Mouse (Mus musculus) B cell, adult 2 months (primary cell): ENCODE measurements around the gene Gon4l.
"Not testable (repeated sequence)": the region's sequence is repeated elsewhere in the genome, so short reads cannot be mapped to it uniquely, and the experiment has no call there.

ENCODE experiments used
- DNase-seq, 2 experiments: peaks; one replicate each; pipeline ENCODE4 v3.0.0; 2022

Gene Gon4l

DNA sequence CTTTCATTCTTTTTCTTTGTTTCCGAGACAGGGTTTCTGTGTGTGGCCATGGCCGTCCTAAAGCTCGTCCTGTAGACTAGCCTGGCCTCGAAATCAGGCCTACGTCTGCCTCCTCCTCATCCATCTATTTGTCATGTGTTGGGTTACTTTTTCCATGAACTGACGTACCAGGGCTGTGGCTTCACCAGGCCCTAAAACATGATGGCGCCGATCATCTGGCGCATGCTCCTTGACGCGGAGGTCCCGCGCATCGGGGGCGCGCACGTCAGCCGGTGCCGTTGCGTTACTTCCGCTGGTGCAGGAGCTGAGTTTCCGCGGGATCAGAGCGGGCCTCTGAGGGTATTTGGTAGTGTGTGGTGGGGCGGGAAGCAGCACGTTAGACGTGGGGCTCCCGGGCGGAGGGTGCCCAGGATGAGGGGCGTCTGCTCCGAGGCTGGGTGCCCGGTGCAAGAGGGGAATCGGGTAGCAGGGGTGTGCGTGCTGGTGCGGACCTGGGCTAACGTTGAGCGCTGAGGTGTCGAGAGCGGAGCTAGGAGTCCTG lies at the start of gene Gon4l:
TSS of gene Gon4l (plus strand) at position 281 of the 541 bp plus-strand sequence.
- peak; percentile 51 to 64 for DNase-seq

DNA sequence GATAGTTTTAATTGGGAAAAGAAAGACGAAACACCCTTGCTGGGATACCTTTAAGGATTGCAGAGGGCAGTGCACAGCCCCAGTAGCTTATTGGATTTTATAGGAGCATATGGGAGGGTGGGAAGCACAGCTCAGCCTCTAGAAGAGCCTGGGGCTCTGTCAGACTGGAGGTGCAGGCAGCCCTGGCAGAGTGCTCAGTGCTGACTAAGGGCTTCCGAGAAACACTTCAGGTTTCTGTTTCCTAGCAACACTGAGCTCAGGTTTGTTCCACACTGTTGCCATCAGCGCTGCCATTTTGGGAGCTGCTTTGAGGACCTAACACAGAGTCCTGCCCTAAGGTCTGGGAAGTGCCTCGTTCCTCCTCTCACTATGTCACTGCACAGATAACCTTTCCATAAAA lies 48.7 kb upstream of the Gon4l start:
- DNase-seq: not testable (repeated sequence)

DNA sequence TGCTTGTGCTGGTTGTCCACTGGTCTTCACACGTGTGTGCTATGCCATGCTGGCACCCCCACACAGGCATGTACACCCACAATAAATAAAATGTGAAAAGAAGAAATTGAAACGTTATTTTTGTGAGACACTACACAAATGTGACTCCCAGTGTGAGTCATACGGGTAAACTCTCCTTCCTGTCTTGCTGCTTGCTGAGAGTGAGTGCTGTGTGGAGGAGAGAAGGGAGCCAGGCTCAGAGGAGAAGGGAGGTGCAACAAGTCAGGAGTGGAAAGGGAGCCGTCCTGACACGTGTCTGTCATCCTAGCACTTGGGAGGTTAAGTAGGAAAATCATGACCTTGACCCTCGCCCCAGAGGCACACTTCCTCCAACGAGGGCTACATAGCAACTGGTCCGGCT lies 48.2 kb upstream of the Gon4l start:
- DNase-seq: not testable (repeated sequence)

DNA sequence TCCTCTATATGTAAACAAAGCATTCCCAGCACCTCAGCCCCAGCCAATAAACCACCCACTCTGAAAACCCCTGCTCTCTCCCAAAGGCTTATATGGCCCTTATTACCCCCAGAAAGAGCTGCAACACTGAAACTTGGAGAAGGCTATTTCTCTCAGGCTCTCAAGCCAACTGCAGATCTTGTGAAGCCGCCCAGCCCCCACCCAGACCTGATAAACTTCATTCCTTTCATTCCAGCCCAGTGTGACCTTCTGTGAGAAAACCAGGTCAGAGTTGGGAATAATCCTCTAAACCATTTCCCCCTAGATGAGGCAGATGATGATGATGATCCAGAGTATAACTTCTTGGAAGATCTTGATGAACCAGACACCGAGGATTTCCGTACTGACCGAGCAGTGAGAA lies 47.0 kb upstream of the Gon4l start:
- DNase-seq: not testable (repeated sequence)

DNA sequence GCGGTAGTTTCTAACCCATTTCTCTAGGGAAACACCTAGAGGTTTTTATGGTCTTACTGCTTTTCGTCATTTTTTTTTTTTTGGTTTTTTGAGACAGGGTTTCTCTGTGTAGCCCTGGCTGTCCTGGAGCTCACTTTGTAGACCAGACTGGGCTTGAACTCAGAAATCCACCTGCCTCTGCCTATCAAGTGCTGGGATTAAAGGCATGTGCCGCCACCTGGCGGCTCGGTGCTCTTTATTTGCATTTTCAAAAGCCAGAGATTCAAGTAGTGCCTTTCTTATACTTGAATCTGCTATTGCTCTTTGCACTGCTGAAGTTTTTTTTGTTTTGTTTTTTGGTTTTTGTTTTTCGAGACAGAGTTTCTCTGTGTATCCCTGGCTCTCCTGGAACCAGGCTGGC lies 37.5 kb upstream of the Gon4l start:
- DNase-seq: not testable (repeated sequence)

DNA sequence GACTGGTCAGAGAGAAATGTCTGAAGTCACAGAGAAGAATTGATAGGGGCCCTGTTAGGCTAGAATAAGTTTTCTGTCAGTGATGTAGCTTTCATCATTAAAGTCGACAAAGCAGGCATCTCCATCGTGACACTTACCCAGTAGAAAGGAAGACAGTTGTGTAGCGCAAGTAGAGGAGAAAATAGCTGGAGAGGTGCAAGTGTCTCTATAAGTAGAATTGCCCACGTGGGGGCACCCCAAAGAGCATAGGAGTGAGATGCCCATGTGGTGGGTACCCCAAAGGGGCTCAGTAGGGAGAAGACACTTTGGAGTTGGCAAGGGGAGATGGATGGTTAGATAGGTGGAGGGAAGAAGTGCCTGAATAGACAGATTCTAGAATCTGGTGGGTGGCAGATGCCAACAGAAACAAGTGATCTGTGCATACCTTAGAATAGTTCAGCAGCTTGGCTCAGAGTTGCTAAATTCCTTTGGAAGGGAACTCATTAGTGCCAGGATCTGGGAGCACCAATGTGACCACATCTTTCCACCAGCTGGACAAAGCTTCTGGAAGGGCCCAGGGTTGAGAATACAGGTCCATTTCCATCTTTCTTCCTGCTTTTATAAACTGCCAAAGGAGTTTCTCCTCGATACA lies 31.0 kb upstream of the Gon4l start:
- DNase-seq: no peak

DNA sequence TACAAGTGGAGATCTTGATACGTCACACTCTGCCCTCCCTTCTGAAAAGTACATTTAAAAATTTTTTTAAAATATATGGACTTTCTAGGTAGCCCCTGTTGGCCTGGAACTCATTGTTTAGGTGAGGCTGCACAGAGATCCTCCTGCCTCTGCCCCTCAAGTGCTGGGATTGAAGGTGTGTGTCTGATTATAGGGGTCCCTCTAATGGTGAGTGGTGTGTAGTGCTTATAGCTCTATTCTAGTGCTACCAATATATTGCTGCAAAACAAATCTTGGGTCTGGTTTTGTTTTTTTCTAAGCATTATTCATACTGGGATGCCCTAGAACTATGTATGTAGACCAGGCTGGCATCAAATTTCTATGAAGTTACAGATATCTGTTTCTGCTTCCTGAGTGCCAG lies 9.3 kb upstream of the Gon4l start:
- DNase-seq: peak; percentile 36 to 40

DNA sequence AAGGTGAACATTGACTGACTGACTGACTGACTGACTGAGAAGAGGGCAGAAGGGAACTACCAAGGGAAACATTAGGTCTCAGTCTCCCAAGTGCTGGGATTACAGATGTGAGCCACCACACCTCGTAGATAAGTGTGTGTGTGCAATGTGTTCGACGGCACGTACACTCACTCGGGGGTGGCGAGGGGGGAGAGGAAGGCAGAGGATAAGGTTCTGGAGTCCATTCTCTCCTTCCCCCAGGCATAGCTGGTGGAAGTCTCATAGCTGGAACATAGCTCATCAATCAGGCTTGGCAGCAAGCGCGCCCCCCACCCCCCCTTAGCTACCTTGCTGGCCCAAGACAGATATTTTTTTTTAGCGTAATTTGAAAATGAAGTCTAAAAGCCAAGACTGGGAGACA lies 7.8 kb upstream of the Gon4l start:
- DNase-seq: no peak

DNA sequence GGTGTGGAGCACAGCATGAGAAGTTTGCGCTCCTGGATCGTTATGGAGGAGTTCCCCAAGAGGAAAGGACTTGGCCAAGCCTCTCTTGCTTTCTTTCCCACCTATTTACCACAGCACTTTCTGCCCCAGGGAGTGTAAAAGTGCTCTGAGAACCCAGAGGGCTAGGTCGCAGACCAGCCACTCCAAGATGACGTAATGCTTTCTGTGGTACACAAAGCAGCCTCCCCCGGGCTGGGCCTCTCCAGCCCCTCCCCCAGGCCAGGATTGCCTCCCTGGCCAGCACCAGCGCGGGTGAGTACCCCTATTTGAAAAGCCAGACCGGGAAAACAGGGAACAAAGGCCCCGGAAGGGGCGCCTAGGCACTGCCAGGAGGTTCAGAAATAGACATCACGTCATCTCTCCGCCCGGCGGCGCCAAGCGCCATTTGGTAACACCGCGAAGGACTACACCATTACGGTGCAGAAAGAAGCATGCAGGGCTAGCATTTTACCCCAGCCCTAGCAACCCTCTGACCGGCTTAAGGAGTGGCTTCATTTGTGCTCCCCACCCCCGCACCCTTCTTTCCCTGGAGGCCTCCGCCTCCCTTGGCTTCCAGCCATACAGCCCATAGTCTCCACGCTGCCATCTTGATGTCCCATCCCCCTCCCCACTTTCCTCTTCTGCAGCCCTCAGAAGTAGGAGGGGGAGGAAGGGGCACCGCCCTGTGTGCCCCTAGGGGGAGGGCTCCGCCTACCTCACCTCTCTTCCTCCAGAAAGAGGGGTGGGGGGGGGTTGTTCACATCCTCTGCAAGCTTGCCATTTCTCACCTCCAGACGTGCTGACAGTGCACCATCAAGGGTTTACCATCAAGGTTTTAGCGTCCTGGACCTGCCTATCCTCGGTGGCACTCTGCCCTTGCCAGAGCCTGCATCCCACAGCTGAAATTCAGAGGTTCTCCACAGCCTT lies 3.6 kb upstream of the Gon4l start:
- peak; percentile 16 to 19 for DNase-seq

DNA sequence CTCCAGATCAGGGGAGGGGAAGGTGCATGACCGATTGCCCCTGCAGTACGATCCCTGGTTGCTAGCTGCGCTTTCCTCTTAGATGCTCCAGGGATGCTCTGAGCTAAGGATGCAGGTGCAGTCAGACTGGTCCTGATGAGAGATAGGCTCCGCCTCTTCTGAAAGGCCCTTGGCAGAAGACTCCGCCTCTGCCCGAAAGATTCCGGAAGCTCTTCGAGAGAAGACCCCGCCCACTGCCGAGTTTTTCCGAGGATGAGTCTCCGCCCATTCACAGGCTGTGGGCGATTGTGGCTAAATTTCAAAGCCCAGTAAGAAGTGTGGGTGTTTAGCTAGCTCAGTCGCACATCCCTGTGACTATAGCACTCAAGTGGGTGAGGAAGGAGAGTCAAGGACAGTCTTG lies 2.6 kb upstream of the Gon4l start:
- DNase-seq: peak; percentile 55 to 56

DNA sequence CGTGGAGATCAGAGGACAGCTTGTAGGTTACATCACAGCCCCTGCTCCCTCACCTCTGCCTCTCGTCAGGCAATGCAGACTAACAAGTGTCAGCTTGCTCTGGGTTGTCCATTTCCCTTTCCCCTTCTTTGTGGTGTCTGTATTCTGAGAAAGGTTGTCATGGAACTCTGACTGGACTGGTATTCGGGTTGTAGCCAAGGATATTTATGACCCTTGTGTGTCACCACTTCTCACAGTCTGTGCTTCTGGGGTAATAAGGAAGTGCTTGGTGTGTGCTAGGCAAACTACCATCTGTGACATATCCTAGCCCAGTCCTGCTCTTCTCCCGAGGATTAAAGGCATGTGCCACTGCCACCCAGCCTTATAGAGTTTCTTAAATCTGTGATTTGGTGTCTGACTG lies 14.1 kb downstream of the Gon4l start:
- no peak for DNase-seq

DNA sequence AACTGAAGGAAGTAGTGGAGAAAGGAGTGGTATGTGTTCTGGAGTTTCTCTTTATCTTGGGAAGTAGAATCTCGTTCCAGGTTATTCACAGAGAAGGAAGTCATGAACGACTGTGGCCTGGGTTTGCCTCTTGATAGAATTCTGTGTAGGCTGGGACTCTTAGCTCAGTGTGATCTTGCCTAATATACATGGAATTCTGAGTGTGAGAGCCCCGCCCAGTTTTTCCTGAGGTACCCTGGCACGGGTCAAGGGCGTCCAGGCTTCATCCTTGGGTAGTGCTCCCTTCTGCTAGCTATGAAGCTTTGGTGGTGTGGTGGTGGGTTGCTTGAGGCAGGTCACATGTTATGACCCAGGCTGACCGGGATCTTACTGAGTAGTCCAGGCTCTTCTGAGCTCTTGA lies 20.8 kb downstream of the Gon4l start:
- DNase-seq: no peak

DNA sequence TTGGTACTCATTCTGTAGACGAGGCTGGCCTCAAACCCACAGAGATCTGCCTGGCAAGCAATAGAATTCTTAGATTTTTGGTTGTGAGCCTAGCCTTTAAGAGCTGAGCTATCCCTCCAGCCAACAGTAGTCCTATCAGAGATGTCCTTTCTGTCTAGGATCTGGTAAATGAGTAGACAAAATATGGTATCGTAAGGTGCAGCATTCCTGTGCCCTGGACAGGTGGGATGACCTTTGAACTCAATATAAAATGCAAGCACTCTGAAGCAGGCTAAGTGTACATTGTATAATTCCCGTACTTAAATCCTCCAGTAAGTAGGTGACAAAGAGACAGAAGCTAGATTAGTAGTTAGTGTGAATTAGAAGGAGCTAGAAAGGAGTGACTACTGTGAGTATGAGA lies 27.1 kb downstream of the Gon4l start:
- no peak for DNase-seq

DNA sequence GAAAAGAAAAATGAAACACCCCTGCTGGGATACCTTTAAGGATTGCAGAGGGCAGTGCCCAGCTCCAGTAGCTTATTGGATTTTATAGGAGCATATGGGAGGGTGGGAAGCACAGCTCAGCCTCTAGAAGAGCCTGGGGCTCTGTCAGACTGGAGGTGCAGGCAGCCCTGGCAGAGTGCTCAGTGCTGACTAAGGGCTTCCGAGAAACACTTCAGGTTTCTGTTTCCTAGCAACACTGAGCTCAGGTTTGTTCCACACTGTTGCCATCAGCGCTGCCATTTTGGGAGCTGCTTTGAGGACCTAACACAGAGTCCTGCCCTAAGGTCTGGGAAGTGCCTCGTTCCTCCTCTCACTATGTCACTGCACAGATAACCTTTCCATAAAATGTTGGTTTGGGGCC lies 31.7 kb downstream of the Gon4l start:
- not testable (repeated sequence) for DNase-seq

DNA sequence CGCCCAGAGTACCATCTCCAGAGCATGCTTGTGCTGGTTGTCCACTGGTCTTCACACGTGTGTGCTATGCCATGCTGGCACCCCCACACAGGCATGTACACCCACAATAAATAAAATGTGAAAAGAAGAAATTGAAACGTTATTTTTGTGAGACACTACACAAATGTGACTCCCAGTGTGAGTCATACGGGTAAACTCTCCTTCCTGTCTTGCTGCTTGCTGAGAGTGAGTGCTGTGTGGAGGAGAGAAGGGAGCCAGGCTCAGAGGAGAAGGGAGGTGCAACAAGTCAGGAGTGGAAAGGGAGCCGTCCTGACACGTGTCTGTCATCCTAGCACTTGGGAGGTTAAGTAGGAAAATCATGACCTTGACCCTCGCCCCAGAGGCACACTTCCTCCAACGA lies 32.1 kb downstream of the Gon4l start:
- DNase-seq: not testable (repeated sequence)

DNA sequence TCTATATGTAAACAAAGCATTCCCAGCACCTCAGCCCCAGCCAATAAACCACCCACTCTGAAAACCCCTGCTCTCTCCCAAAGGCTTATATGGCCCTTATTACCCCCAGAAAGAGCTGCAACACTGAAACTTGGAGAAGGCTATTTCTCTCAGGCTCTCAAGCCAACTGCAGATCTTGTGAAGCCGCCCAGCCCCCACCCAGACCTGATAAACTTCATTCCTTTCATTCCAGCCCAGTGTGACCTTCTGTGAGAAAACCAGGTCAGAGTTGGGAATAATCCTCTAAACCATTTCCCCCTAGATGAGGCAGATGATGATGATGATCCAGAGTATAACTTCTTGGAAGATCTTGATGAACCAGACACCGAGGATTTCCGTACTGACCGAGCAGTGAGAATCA lies 33.4 kb downstream of the Gon4l start:
- not testable (repeated sequence) for DNase-seq

DNA sequence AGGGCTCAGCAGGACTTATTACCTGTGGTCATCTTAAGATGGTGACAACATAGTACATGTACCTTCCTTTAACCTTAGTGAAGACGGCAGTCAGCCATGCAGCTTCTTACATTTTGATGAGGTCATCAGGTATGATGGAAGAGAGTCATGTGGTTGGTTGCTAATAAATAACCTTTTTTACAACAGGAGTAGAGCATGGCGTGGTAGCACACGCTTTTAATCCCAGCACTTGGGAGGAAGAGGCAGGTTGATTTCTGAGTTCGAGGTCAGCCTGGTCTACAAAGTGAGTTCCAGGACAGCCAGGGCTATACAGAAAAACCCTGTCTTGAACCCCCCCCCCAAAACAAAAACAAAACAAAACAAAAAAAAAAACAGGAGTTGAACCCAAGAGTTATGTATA lies 47.5 kb downstream of the Gon4l start:
- DNase-seq: not testable (repeated sequence)

DNA sequence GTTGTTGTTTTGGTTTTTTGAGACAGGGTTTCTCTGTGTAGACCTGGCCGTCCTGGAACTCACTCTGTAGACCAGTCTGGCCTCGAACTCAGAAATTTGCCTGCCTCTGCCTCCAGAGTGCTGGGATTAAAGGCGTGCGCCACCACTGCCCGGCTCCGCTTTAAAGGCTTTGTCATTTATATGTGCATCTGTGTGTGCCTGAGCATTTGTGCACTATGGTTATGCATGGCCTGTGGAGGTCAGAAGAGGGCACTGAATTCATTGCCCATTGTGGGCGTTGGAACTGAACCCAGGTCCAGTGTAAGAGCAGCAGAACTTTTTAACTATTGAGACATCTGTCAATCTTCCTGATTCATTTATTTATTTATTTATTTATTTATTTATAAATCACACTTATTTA lies 58.0 kb downstream of the Gon4l start:
- not testable (repeated sequence) for DNase-seq

DNA sequence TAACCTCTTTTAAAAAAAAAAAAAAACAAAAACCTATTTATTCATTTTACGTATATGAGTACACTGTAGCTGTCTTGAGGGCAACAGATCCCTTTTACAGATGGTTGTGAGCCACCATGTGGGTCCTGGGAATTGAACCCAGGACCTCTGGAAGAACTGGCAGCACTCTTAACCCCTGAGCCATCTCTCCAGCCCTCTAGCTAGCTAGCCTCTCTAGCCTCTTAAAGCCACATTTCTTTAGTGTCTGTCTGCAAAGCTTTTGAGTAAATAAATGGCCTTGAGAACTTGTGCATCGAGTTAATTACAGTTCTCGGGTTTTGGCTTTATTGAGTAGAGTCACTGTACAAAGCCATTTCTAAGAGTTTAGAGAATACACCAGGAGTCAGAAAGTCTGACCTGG lies 69.8 kb downstream of the Gon4l start:
- DNase-seq: no peak

DNA sequence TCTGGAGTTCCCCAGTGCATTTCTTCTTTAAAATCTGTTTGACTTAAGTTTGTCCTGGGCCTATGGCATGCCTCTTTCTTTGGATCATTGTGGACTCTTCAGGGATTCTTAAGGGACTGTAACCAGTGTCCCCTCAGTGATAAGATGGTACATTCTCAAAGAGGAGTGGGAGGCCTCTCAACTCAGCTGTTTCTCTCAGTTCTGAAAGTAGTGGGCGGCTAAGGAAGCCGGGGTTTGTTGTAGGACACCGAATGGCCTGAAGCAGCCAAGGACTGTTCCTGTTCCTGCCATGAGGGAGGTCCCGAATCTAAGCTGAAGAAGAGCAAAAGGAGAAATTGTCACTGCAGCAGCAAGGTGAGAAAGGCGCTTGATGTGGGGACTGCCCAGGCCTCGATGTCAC lies 70.2 kb downstream of the Gon4l start:
- DNase-seq: no peak

DNA sequence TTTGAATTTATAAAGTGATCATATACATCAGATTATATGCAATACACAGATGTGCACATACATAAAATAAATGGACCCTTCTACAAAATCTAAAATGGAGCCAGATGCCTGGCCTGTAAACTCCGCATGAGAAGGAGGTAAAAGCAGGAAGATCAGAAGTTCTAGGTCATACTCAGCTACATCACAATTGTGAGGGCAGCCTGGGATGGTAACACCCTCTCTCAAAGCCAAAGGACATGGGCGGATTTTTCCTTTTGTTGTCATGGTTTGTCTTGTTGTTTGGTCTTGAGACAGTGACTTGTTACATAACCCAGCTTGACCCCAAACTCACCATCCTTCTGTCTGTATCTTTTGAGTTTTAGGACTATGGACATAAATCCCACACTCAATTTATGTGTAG lies 70.7 kb downstream of the Gon4l start:
- no peak for DNase-seq

DNA sequence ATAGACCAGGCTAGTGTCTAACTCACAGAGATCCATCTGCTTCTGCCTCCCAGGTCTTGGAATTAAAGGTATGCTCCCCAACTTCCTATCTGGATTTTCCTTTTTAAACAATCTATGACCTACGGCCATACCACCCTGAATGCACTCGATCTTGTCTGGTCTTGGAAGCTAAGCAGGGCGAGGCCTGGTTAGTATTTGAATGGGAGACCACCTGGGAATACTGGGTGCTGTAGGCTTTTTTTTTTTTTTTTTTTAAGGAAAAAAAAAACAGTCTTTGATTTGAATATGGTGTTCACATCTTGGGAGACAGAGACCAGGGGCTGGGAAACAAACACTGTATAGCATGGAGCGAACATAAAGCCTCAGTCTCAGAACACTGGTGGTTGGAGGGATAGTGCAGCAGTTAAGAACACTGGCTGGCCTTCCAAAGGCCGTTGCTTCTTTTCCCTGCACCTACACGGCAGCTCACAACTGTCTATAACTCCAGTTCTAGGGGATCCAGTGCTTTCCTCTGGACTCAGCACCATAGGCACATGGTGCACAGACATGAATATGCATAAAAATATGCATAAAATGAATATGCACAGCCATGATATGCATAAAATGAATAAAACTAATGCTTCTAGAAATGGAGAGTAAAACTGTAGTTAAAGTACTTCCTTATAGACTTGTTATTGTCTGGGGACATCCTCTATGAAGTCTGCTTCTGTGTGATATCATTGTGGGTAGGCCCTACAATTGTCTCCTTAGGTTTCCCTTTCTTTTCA lies 71.5 kb downstream of the Gon4l start:
- DNase-seq: no peak

DNA sequence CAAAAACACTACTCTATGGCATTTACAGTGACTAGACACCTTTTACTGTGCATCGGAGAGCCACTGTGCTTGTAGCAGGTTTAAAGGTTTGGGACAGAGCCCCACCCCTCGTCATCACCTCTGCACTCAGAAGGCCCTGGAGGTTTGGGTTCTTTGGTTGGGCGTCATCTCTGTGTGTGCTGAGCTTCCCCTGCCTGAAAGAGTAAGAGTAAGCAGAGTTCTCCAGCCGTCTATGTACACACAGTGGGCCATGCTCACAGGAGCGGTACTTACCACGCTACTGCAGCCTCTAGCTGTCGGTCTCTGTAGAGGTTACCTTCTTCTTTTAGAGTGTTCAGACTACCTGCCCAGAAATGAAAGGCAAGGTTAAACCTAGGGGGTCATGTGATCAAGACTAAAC lies 77.6 kb downstream of the Gon4l start:
- no peak for DNase-seq
